Mouse (Mus musculus) stomach, postnatal 0 days (tissue): Measurements from ENCODE around the gene Dsp. TPM values are rescaled to one million over a fixed set of nuclear protein-coding genes. Genes with fewer than 3 reads are reported as not detected.
A peak's percentile ranks its signal among the peaks of the same experiment; 100 is the strongest.

ENCODE experiments used
- ATAC-seq: fragments of 200-750 bp; cut with Nextera tagmentation; 2 replicates; pipeline ENCODE4 v1.8.0; 2017; ENCODE audit not compliant: low FRiP score, low TSS enrichment
- DNase-seq: peaks from one replicate; pipeline ENCODE4 v3.0.0-alpha.2; 2016; ENCODE audit warnings: low spot score
- H3K27ac ChIP-seq: fragments of 300-500 bp; sonication (generic); replicated peaks from 2 replicates; pipeline ENCODE4 v1.5.1; 2014; ENCODE audit warnings: mild to moderate bottlenecking, control low read depth
- H3K27me3 ChIP-seq: fragments of 300-500 bp; sonication (generic); 2 replicates; pipeline ENCODE4 v1.6.1; 2014; ENCODE audit warnings: low read length; ENCODE audit not compliant: control insufficient read depth, insufficient read depth
- H3K36me3 ChIP-seq: fragments of 300-500 bp; sonication (generic); 2 replicates; pipeline ENCODE4 v1.6.1; 2014; ENCODE audit warnings: low read length, mixed read lengths; ENCODE audit not compliant: control insufficient read depth, insufficient read depth
- H3K4me1 ChIP-seq: fragments of 300-500 bp; sonication (generic); replicated peaks from 2 replicates; pipeline ENCODE4 v1.6.1; 2014; ENCODE audit warnings: antibody characterized with exemption; ENCODE audit not compliant: control insufficient read depth, insufficient read depth
- H3K4me2 ChIP-seq: fragments of 300-500 bp; sonication (generic); replicated peaks from 2 replicates; pipeline ENCODE4 v1.6.1; 2014; ENCODE audit warnings: low read depth, mild to moderate bottlenecking, control low read depth, moderate library complexity
- H3K4me3 ChIP-seq: fragments of 300-500 bp; sonication (generic); 2 replicates; pipeline ENCODE4 v1.5.1; 2014; ENCODE audit warnings: low read depth, low read length, control low read depth
- H3K9ac ChIP-seq: fragments of 300-500 bp; sonication (generic); 2 replicates; pipeline ENCODE4 v1.6.1; 2014; ENCODE audit warnings: mild to moderate bottlenecking, low read length, control low read depth, mixed read lengths
- H3K9me3 ChIP-seq: fragments of 300-500 bp; sonication (generic); 2 replicates; pipeline ENCODE4 v1.6.1; 2016; ENCODE audit warnings: low read length; ENCODE audit not compliant: control insufficient read depth
- CTCF ChIP-seq: IDR thresholded peaks from 2 replicates; pipeline ENCODE4 v1.5.1; 2016; ENCODE audit warnings: antibody characterized with exemption, low read depth, mild to moderate bottlenecking, moderate library complexity
- EP300 ChIP-seq: optimal IDR thresholded peaks from 2 replicates; pipeline ENCODE3; 2016; ENCODE audit warnings: antibody characterized with exemption
- WGBS: fragments of 180-500 bp; shearing (Covaris S2); extraction: QIAGEN DNeasy Blood & Tissue Kit; methylation state at CpG from one replicate; pipeline ENCODE4 v1.1.7; 2014; 5-methylcytosine and 5-hydroxymethylcytosine counted together
- polyA plus RNA-seq: library from polyadenylated mRNA; unstranded; fragments of >200 nt; fragmentation: Nextera tagmentation; extraction: Ambion mirVana; gene quantifications from 2 replicates; pipeline ENCODE4 v1.2.1, GENCODE M21; 2015

The Dsp gene
- polyA plus RNA-seq, 1 experiment from 2014 or later: 36.5 TPM

DNA sequence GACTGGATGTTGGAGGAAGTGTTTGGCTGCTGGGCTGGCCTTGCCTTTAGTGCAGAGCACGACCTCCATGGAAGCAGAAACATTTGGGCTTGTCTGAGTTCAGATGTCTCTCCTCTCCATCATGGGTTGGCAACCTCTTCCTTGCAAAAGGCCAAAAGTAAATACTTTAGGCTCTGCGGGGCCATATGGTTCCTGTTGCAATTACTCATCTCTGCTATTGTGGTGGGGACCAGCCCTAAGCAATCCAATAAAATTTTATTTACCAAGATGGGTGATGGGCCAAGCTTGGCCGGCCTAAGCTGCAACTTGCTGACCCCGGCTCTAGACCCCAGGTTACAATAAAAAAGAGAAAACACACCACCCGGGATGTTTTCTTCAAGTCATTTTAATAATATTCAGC lies 97.1 kb downstream of the Dsp start:
- no peak overlapping the region for H3K4me3 ChIP-seq
- no peak overlapping the region for H3K27ac ChIP-seq
- 0 out of 2 replicates have a peak, but pooled peaks cover 2% of the 10 kb centered on the region for H3K4me1 ChIP-seq
- TF ChIP-seq EP300 (no peak), CTCF (no peak)
- H3K9me3 ChIP-seq: no peaks in the 10 kb centered on the region
- no peak overlapping the region for H3K9ac ChIP-seq
- WGBS: 40% methylated on average over 5 of the region's 5 CpGs
- no peaks in the 10 kb centered on the region for H3K36me3 ChIP-seq
- DNase-seq (peak; percentile 19), ATAC-seq (0 out of 2 replicates have a peak, but pooled peaks have one; percentile 38)
- H3K4me2 ChIP-seq: no peak overlapping the region
- H3K27me3 ChIP-seq: no peaks in the 10 kb centered on the region

Other genes with a start within 250 kb of the Dsp start
- gene Ssr1, start 157.1 kb upstream of the Dsp start, polyA plus RNA-seq: 76.8 and 85.8 TPM in 2 replicates
- gene Riok1, start 114.3 kb upstream of the Dsp start, polyA plus RNA-seq: 22.9 and 24.3 TPM in 2 replicates
- gene Cage1, start 114.2 kb upstream of the Dsp start, polyA plus RNA-seq: 0.86 and 1.2 TPM in 2 replicates
- 18.1 and 19.4 TPM in 2 replicates for gene Snrnp48, start 53.6 kb downstream of the Dsp start, polyA plus RNA-seq
- gene Bmp6, start 193.8 kb downstream of the Dsp start, polyA plus RNA-seq: 1.6 and 1.7 TPM in 2 replicates